Mouse (Mus musculus) forebrain, embryonic 16.5 days (tissue): ENCODE results near the gene Laptm4a. TPM values are rescaled to one million over a fixed set of nuclear protein-coding genes. Genes with fewer than 3 reads are reported as not detected.
A peak's percentile ranks its signal among the peaks of the same experiment; 100 is the strongest.

Source experiments
- ATAC-seq: fragments of 200-750 bp; cut with Nextera tagmentation; 2 replicates; pipeline ENCODE4 v1.8.0; 2017; ENCODE audit warnings: mild to moderate bottlenecking, moderate library complexity
- H3K27ac ChIP-seq: fragments of 300-500 bp; sonication (generic); 2 replicates; pipeline ENCODE4 v1.5.1; 2014; ENCODE audit warnings: low read length, control low read depth
- H3K27me3 ChIP-seq: fragments of 300-500 bp; sonication (generic); replicated peaks from 2 replicates; pipeline ENCODE4 v1.6.1; 2014; ENCODE audit warnings: low read length; ENCODE audit not compliant: control insufficient read depth, insufficient read depth
- H3K36me3 ChIP-seq: fragments of 300-500 bp; sonication (generic); 2 replicates; pipeline ENCODE4 v1.6.1; 2014; ENCODE audit not compliant: control insufficient read depth, insufficient read depth
- H3K4me1 ChIP-seq: fragments of 300-500 bp; sonication (generic); replicated peaks from 2 replicates; pipeline ENCODE4 v1.6.1; 2014; ENCODE audit warnings: low read length; ENCODE audit not compliant: control insufficient read depth, insufficient read depth
- H3K4me2 ChIP-seq: fragments of 300-500 bp; sonication (generic); 2 replicates; pipeline ENCODE4 v1.6.1; 2014; ENCODE audit warnings: mild to moderate bottlenecking, low read length, control low read depth
- H3K4me3 ChIP-seq: fragments of 300-500 bp; sonication (generic); replicated peaks from 2 replicates; pipeline ENCODE4 v1.5.1; 2014; ENCODE audit warnings: mild to moderate bottlenecking, low read length, control low read depth
- H3K9ac ChIP-seq: fragments of 300-500 bp; sonication (generic); replicated peaks from 2 replicates; pipeline ENCODE4 v1.6.1; 2014; ENCODE audit warnings: low read depth, low read length, control low read depth
- H3K9me3 ChIP-seq: fragments of 300-500 bp; sonication (generic); 2 replicates; pipeline ENCODE4 v1.6.1; 2016; ENCODE audit warnings: low read length; ENCODE audit not compliant: control insufficient read depth
- WGBS: fragments of 180-500 bp; shearing (Covaris S2); extraction: QIAGEN DNeasy Blood & Tissue Kit; methylation state at CpG from one replicate; pipeline ENCODE4 v1.1.7; 2014; 5-methylcytosine and 5-hydroxymethylcytosine counted together
- polyA plus RNA-seq: library from polyadenylated mRNA; unstranded; fragments of >200 nt; fragmentation: Nextera tagmentation; extraction: Ambion mirVana; gene quantifications from 2 replicates; pipeline ENCODE4 v1.2.1, GENCODE M21; 2015

The Laptm4a gene
- polyA plus RNA-seq, 1 experiment from 2014 or later = 280 TPM

DNA sequence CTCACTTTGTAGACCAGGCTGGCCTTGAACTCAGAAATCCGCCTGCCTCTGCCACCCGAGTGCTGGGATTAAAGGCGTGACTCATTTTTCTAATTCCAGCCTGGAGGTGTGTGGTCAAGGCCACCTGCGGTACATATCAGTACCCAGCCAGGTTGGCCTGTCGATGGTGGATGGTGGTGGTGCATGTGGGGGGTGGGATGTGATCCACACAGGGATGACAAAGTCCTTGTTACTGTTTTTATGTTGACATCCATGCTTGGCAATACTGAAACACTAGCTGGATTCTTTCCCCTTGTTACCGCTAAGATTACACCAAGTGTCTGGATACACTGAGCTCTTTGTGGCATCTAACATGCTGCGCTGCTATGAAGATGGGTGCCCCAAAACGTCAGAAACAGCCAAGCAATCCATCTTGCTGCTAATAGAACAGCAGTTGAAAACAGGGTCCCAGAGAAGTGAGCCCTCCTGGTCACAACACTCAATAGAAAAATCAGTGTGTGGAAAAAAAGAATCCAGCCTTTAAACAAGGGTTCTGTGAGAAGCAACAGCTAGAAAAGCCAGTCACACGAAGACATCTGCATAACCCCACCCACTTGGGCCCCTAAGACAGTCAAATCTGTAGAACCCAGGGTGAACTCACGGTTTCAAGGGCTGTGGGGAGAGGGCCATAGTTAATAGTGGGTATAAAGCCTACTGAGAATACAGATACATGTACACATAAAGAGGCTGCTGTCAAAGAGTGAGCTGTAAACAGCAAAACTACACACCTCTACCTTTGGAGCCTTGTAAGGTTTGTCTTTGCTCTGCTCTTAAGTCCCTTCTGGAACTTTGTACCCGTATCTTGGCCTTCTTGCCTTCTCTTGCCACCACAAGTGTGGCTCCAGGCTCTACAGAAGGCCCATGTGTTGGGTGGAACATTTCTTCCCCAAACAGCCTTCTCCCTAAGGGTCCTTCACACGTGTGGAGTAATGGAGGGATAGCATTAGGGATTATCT is 18.8 kb downstream of the Laptm4a start:
- Histone ChIP-seq H3K4me3 (no peak overlapping the region), H3K27me3 (no peaks in the 10 kb centered on the region), H3K36me3 (peaks cover 25% of the 10 kb centered on the region), H3K27ac (no peak overlapping the region), H3K4me2 (no peak overlapping the region), H3K9me3 (no peaks in the 10 kb centered on the region), H3K4me1 (no peaks in the 10 kb centered on the region), H3K9ac (no peak overlapping the region)
- ATAC-seq = no peak
- WGBS = 69% methylated on average over 12 of the region's 12 CpGs

DNA sequence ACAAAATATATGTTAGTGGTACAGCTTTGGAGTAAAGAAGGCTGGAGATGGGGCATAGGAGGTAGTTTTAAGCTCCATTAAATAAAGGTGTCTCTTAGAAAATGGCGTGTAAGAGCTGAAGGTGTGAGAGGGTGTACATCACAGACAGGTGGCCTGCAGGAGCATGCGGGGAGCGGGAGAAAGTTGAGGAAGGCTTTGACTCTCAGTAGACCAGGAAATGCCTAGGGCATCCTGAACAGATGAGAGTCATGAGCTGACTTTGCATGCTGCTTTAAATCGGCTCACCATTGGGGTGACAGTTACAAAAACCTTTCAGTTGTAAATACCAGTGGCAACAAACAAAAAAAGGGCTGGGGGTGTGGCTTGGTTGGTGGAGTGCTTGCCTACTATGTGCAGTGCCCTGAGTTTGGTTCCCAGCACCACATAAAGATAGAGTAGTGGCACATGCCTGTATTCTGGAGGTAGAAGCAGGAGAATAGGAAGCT is 19.7 kb downstream of the Laptm4a start:
- peaks cover 18% of the 10 kb centered on the region for H3K36me3 ChIP-seq
- H3K4me1 ChIP-seq = no peaks in the 10 kb centered on the region
- H3K27ac ChIP-seq = no peak overlapping the region
- H3K4me2 ChIP-seq = no peak overlapping the region
- no peak overlapping the region for H3K4me3 ChIP-seq
- no peak for ATAC-seq
- no peak overlapping the region for H3K9ac ChIP-seq
- WGBS = 77% methylated on average over 4 of the region's 4 CpGs
- H3K27me3 ChIP-seq = no peaks in the 10 kb centered on the region
- no peaks in the 10 kb centered on the region for H3K9me3 ChIP-seq

DNA sequence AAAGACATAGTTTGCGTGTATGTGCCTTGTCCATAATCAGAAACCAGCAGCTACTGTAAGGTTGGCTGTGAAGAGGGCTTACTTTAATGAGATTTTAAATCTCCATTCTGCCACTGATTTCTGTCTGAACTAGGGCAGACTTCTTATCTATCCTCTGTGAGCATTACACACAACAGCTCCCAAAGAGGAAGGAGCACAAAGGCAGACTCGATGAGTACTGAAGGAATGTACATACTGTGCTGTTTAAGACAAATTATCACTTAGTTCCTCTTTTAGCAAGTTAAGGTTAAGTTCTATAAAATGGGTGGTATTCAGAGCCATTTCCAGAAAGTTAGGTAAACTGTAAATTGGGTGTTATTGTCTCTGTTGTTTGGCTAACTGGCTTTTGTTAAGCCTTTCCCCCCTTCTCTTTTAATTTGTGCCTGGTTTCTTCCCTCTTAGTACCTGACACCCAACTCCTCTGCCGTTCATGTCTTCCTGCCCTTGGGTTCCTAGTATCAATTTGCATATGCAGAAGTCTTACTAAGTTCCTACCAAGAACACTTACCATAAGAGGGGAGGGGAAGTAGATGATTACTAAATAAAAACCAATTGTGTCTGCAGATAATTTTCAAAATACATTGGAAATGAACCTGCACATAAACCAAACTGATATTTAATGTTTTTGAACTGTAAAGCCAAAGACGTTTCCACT is 20.4 kb downstream of the Laptm4a start:
- 67% methylated on average over 4 of the region's 4 CpGs for WGBS
- H3K27ac ChIP-seq = no peak overlapping the region
- no peak overlapping the region for H3K4me2 ChIP-seq
- no peaks in the 10 kb centered on the region for H3K9me3 ChIP-seq
- no peaks in the 10 kb centered on the region for H3K4me1 ChIP-seq
- no peaks in the 10 kb centered on the region for H3K27me3 ChIP-seq
- H3K9ac ChIP-seq = no peak overlapping the region
- H3K36me3 ChIP-seq = peaks cover 14% of the 10 kb centered on the region
- no peak overlapping the region for H3K4me3 ChIP-seq
- no peak for ATAC-seq

DNA sequence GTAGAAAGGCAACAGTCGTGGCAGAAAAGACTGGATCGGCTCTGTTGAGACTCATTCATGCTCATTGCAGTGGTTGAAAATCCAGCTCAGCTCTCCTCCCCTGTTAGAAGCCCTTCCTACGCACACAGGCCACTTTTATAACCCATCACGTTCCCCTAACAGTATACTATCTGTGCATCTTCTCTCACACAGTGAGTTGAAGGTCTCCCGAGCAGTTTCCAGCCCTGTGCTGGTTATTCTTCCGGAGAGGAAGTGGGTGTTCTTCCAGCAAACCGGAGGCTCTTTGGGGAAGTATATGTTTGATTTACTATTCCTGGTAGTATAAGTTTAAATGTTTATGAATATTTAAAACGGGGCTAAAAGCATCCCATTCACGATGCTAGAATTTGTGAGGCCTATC is 25.7 kb downstream of the Laptm4a start:
- ATAC-seq = no peak

DNA sequence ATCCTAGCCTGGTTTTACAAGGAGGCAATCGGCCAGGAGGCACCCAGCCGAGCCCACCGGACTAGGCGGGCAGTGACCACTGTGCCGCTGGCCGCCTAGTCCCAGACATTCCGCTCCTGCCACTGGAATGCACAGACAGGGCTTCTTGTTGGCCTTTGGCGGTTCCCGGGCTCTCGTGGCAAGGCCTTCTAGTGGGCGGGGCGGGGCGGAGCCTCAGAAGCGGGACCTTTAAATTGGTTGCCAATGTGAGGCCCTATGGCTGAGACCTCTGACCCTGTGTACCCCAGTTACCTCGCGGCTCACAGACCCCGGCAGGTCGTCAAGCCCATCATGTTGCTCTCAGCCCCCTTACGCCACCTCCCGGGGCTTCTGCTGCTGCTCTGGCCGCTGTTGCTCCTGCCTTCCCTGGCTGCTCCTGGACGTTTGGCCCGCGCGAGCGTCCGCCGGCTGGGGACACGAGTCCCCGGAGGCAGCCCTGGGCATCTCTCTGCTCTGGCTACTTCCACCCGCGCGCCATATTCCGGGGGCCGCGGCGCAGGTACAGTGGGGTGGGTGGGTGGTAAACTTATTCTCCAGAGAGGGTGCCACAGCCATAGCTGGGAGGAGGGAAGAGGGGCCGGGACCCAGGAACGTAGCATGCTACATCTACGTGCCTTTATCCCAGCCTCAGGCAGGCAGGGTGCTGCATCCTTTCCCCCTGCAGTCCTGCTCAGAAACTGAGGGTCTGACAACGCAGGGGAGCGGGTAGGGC is 26.4 kb downstream of the Laptm4a start, which contains the start of gene Matn3:
Gene Matn3 (plus strand): TSS at position 216 of the 751 bp plus-strand sequence.
- WGBS = under 1% methylated on average over 42 of the region's 42 CpGs
- Histone ChIP-seq H3K9me3 (no peaks in the 10 kb centered on the region), H3K9ac (peak within 1 kb of the TSS; percentile 51), H3K27me3 (no peaks in the 10 kb centered on the region), H3K36me3 (no peaks in the 10 kb centered on the region), H3K4me2 (peak within 1 kb of the TSS; percentile 75), H3K4me3 (peak within 1 kb of the TSS; percentile 41), H3K4me1 (peaks cover 8% of the 10 kb centered on the region), H3K27ac (no peak within 1 kb of the TSS)
- peak; percentile 68 for ATAC-seq

More for the DNA sequence above, 25.7 kb downstream of the Laptm4a start:
- H3K4me2 ChIP-seq = no peak overlapping the region
- no peaks in the 10 kb centered on the region for H3K36me3 ChIP-seq
- no peak overlapping the region for H3K9ac ChIP-seq
- no peak overlapping the region; the same call in 1 of the 2 replicates for H3K4me3 ChIP-seq
- 66% methylated on average over 9 of the region's 9 CpGs for WGBS
- H3K9me3 ChIP-seq = no peaks in the 10 kb centered on the region
- no peaks in the 10 kb centered on the region for H3K27me3 ChIP-seq
- H3K27ac ChIP-seq = no peak overlapping the region
- H3K4me1 ChIP-seq = peaks cover 8% of the 10 kb centered on the region

DNA sequence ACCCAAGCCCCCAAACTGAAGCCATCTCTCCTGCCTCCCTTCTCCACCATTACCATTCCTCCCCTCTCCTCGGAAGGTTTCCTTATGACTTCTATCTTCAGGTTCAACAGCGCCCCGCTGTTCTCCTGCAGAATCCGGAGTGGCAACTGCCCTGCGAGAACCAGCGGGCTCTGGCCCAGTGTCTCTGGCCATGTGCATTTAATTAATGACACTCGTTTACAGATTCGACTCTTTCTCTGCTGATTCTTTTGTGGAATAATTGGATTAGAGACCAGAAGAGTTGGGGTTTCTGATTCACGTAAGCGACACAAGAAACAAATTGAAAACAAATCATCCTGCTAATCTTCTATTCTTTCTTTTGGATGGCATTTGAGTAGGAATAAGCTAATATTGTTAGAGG is 31.7 kb downstream of the Laptm4a start:
- H3K9ac ChIP-seq = no peak overlapping the region
- H3K4me3 ChIP-seq = no peak overlapping the region
- no peak overlapping the region for H3K27ac ChIP-seq
- no peak for ATAC-seq
- no peak overlapping the region for H3K4me2 ChIP-seq
- WGBS = 42% methylated on average over 10 of the region's 10 CpGs
- no peaks in the 10 kb centered on the region for H3K36me3 ChIP-seq
- peaks cover 1% of the 10 kb centered on the region for H3K4me1 ChIP-seq
- H3K9me3 ChIP-seq = no peaks in the 10 kb centered on the region
- H3K27me3 ChIP-seq = no peaks in the 10 kb centered on the region

DNA sequence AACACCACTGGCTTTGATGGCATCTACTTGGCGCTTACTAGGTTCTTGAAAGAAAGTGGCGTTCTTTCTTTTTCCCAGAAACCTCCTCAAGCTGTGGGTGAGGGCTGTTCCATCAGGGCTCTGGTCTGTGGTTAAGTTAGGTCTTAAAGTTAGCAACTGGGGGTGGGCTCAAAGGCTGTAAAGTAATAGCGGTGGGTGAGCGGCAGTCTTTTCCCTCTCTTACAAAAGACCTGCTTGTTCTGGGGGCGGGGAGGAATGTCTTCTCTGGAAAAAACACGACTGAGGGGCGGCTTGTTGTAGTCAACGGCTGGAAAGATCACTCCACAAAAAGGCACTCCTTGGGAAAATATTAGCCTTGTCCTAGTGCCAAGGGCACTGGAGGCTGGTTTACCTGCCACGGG is 32.7 kb downstream of the Laptm4a start:
- Histone ChIP-seq H3K4me3 (no peak overlapping the region), H3K27me3 (no peaks in the 10 kb centered on the region), H3K4me2 (no peak overlapping the region), H3K9ac (no peak overlapping the region), H3K36me3 (no peaks in the 10 kb centered on the region), H3K9me3 (no peaks in the 10 kb centered on the region), H3K27ac (no peak overlapping the region), H3K4me1 (no peaks in the 10 kb centered on the region)
- WGBS = 40% methylated on average over 9 of the region's 9 CpGs
- ATAC-seq = no peak

DNA sequence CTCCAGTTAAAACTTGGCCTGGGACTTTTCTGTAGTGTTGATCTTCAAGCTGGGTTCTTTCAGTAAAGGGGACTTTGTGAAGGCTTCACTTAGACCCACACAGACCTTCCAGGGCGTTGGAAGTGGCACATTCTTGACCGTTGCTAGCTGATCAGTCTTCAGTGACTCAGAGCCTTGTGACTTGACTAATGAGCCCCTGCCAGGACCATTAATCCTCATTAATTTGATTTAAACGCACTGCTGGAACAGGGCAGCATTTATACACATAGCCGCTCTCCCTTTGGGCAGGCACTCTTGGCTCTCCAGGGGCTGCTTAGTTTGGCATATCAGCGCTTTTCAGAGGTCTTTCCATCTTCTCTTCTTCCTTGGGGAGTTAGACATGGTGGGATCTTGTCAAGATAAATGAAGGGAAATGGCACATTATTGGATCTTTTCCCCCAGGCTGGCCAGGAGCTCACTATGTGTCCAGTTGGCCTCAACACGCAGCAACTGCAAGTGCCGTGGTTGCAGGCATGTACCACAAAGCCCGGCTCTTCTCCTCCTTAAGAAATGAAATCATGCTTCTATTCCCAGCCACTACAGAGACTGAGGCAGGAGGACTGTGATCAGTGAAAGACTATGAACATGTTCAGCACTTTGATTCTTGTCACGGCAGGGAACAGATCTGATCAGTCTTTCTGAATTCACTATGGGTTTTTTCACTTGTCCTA is 40.3 kb downstream of the Laptm4a start:
- Histone ChIP-seq H3K9ac (no peak overlapping the region), H3K27me3 (no peaks in the 10 kb centered on the region), H3K27ac (no peak overlapping the region), H3K4me3 (no peak overlapping the region), H3K36me3 (no peaks in the 10 kb centered on the region), H3K4me1 (no peaks in the 10 kb centered on the region), H3K9me3 (no peaks in the 10 kb centered on the region), H3K4me2 (no peak overlapping the region)
- WGBS = 36% methylated on average over 9 of the region's 9 CpGs
- no peak for ATAC-seq
